Mouse (Mus musculus): ENCODE data around the gene Mccc2. TPM values are rescaled to one million over a fixed set of nuclear protein-coding genes. Genes with fewer than 3 reads are reported as not detected.
A peak's percentile ranks its signal among the peaks of the same experiment; 100 is the strongest.
"Not testable (repeated sequence)": the region's sequence is repeated elsewhere in the genome, so short reads cannot be mapped to it uniquely, and the experiment has no call there.

The Mccc2 gene
- 7.7 and 8.0 TPM in 2 replicates for polyA plus RNA-seq (2012; rRNA removed)

DNA sequence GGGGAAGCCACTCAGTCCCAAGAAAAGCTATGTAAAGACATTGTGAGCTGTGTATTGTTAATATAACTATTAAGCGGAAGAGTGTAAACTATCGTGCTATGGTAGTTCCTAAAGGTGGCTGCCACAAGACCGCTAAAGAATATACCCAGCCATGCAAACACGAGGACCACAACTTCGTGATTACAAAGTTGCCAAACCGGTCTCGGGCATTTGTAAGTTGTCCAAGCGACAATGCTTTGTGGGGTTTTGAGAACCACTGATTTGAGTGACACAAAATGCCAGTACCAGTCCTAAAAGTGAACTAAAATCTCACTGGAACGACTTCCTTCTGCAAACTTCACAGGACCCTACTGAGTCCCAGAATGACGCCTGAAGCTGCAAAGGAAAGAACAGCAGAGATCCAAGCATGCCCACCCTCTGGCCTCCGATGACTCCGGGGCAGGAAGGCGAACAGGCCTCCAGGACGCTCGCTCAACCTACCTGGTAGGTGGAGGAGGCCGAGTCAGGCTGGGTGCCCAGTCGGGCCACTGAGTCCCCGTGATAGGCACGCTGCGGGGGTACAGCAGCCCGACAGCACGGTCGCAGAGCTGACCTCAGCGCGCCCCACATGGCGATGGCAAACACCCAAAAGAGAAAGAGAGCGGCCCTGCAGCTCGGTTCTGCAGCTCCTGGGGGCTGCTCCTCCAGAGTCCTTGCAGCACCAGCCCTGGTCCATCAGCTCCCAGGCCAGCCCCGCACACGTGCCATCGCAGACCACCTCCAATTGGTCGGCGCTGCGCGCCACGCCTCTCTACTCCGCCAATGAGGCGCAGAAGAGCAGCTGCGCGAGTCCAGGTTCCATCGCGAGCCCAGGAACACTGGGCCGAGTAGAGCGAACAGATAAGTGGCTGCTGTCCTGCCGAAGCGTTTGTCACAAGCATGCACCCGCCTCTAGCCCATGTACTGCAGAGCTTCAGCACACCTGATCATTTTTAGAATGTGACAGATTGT lies at the start of gene Mccc2:
Gene Mccc2 (minus strand): TSS at position 734 of the 990 bp plus-strand sequence.
- H3K4me3 ChIP-seq (ENCODE audit: control insufficient read depth, insufficient read depth, low read length): peak within 1 kb of the TSS; percentile 58
- H3K36me3 ChIP-seq (ENCODE audit: control insufficient read depth, insufficient read depth, low read length): peaks cover 3% of the 10 kb centered on the region
- WGBS: 5% methylated on average over 47 of the region's 47 CpGs
- no peak within 1 kb of the TSS for H3K27ac ChIP-seq (ENCODE audit: control insufficient read depth, insufficient read depth, low read length)
- TF ChIP-seq CTCF (IDR thresholded peaks at IDR 0.05; ENCODE audit: borderline replicate concordance, control insufficient read depth, extremely low read depth, insufficient read depth, low read length, poor library complexity) (peak; percentile 47; the same call in 1 of the 2 replicates), POLR2A (IDR thresholded peaks at IDR 0.05; ENCODE audit: control insufficient read depth, extremely low read depth, insufficient read depth, low read length, poor library complexity) (no peak)
- no peaks in the 10 kb centered on the region for H3K4me1 ChIP-seq (replicated peaks; ENCODE audit: control insufficient read depth, insufficient read depth, low read length)
- H3K27me3 ChIP-seq (ENCODE audit: control insufficient read depth, insufficient read depth, low read length): no peaks in the 10 kb centered on the region
- DNase-seq: peak; percentile 62

DNA sequence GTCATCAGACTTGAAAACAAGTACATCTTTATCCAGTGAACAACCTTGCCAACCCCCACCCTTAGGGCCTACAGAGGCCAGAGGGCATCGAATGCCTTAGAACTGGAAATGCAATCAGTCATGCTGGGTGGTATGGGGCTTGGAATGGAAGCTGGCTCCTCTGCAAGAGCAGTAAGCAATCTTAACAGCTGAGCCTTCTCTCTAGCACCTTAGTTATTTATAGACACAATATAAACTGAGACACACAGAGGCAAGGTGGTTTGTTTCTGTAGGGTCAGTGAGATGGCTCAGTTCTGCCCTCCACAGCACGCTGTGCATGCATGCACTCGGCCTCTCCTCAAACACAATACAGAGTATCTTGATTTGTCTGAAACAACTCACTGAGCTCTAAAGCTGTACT lies 48.5 kb upstream of the Mccc2 start:
- H3K4me3 ChIP-seq (ENCODE audit: control insufficient read depth, insufficient read depth, low read length): no peak overlapping the region
- no peaks in the 10 kb centered on the region for H3K4me1 ChIP-seq (replicated peaks; ENCODE audit: control insufficient read depth, insufficient read depth, low read length)
- over 99% methylated on average over 3 of the region's 3 CpGs for WGBS
- no peak overlapping the region for H3K27ac ChIP-seq (ENCODE audit: control insufficient read depth, insufficient read depth, low read length)
- DNase-seq: no peak
- H3K27me3 ChIP-seq (ENCODE audit: control insufficient read depth, insufficient read depth, low read length): no peaks in the 10 kb centered on the region
- peaks cover 69% of the 10 kb centered on the region for H3K36me3 ChIP-seq (ENCODE audit: control insufficient read depth, insufficient read depth, low read length)
- TF ChIP-seq POLR2A (IDR thresholded peaks at IDR 0.05; ENCODE audit: control insufficient read depth, extremely low read depth, insufficient read depth, low read length, poor library complexity) (no peak), CTCF (IDR thresholded peaks at IDR 0.05; ENCODE audit: borderline replicate concordance, control insufficient read depth, extremely low read depth, insufficient read depth, low read length, poor library complexity) (no peak)

DNA sequence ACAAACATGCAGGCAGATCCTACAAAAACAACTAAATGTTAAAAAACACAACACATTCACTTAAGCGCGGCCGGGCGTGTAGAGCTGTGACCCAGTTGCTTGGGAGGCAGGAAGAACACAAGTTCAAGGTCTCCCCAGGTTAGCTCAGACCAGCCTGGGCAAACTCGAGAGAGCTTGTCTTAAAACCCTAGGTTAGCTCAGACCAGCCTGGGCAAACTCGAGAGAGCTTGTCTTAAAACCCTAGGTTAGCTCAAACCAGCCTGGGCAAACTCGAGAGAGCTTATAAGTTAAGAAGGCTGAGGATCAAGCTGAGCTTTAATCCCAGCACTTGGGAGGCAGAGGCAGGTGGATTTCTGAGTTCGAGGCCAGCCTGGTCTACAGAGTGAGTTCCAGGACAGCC lies 42.3 kb upstream of the Mccc2 start:
- H3K27ac ChIP-seq (ENCODE audit: control insufficient read depth, insufficient read depth, low read length); H3K27me3 ChIP-seq (ENCODE audit: control insufficient read depth, insufficient read depth, low read length); H3K4me1 ChIP-seq (replicated peaks; ENCODE audit: control insufficient read depth, insufficient read depth, low read length); H3K4me3 ChIP-seq (ENCODE audit: control insufficient read depth, insufficient read depth, low read length): not testable (repeated sequence)
- peak; percentile 2 for DNase-seq
- peaks cover 77% of the 10 kb centered on the region for H3K36me3 ChIP-seq (ENCODE audit: control insufficient read depth, insufficient read depth, low read length)
- WGBS: 98% methylated on average over 8 of the region's 8 CpGs

DNA sequence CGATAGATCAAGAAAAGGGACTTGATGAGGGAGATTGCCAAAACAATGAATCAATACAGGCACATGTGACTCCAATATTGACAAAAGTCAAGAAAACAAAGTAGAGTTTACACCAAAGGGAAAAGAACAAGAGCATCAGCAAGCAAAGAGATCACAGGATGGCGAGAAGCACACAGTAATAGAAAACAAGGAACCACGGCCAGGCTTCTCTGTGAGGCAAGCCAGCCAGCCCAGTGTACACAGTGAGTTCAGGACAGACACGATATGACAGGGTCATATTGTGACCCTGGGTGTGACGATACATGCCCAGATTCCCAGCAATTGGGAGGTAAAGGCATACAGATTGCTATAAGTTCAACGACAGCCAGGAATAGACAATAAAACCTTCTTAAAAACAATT lies 10.6 kb upstream of the Mccc2 start:
- Histone ChIP-seq H3K27me3 (ENCODE audit: control insufficient read depth, insufficient read depth, low read length) (no peaks in the 10 kb centered on the region), H3K36me3 (ENCODE audit: control insufficient read depth, insufficient read depth, low read length) (peaks cover 68% of the 10 kb centered on the region)

DNA sequence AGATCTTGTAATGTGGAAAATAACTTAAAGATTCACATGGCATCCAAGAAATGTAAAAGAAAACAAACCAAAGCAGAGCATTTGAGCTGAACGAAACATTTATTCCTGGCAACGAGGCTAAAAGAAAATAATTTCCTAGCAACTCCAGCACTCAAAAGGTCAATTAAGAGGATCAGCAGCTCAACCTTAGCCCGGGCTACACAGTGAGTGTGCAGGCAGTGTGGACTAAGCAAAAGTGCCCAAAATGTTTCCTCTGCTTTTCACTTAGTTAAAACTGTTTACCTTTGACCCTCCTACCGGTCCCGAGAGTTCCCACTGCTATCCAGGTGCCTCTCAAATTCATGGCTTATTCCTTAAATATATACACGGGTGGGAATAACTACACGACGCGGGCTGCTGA lies 1.5 kb upstream of the Mccc2 start:
- Histone ChIP-seq H3K27ac (ENCODE audit: control insufficient read depth, insufficient read depth, low read length) (no peak overlapping the region), H3K4me1 (replicated peaks; ENCODE audit: control insufficient read depth, insufficient read depth, low read length) (no peaks in the 10 kb centered on the region), H3K4me3 (ENCODE audit: control insufficient read depth, insufficient read depth, low read length) (no peak overlapping the region), H3K36me3 (ENCODE audit: control insufficient read depth, insufficient read depth, low read length) (peaks cover 10% of the 10 kb centered on the region), H3K27me3 (ENCODE audit: control insufficient read depth, insufficient read depth, low read length) (no peaks in the 10 kb centered on the region)
- TF ChIP-seq CTCF (IDR thresholded peaks at IDR 0.05; ENCODE audit: borderline replicate concordance, control insufficient read depth, extremely low read depth, insufficient read depth, low read length, poor library complexity) (no peak), POLR2A (IDR thresholded peaks at IDR 0.05; ENCODE audit: control insufficient read depth, extremely low read depth, insufficient read depth, low read length, poor library complexity) (no peak)
- 97% methylated on average over 9 of the region's 9 CpGs for WGBS
- DNase-seq: no peak

More for the DNA sequence above, 10.6 kb upstream of the Mccc2 start:
- Histone ChIP-seq H3K4me3 (ENCODE audit: control insufficient read depth, insufficient read depth, low read length) (no peak overlapping the region), H3K27ac (ENCODE audit: control insufficient read depth, insufficient read depth, low read length) (no peak overlapping the region), H3K4me1 (replicated peaks; ENCODE audit: control insufficient read depth, insufficient read depth, low read length) (no peaks in the 10 kb centered on the region)
- no peak for DNase-seq
- 98% methylated on average over 6 of the region's 6 CpGs for WGBS
- TF ChIP-seq POLR2A (IDR thresholded peaks at IDR 0.05; ENCODE audit: control insufficient read depth, extremely low read depth, insufficient read depth, low read length, poor library complexity): no peak

DNA sequence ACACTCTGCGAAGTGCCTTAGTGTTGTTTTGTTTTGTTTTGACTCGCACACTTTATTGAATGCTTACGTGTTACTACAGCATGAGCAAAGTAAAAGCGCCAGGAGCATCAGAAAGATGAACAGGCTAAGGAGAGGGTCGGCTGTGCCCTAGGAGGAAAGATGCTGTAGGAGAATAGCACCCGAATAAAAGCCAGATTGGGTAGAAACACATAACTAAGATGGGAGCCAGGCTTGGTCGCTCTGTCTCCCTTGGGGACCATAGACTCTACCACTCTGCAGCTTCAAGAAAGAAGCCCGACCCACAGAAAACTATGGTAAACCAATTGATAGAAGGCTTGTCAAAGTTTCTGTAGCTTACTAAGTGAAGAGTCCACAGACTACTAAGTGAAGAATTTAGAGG lies 498 bp upstream of the Mccc2 start:
- TF ChIP-seq POLR2A (IDR thresholded peaks at IDR 0.05; ENCODE audit: control insufficient read depth, extremely low read depth, insufficient read depth, low read length, poor library complexity) (no peak), CTCF (IDR thresholded peaks at IDR 0.05; ENCODE audit: borderline replicate concordance, control insufficient read depth, extremely low read depth, insufficient read depth, low read length, poor library complexity) (no peak)
- Histone ChIP-seq H3K27me3 (ENCODE audit: control insufficient read depth, insufficient read depth, low read length) (no peaks in the 10 kb centered on the region), H3K4me1 (replicated peaks; ENCODE audit: control insufficient read depth, insufficient read depth, low read length) (no peaks in the 10 kb centered on the region), H3K36me3 (ENCODE audit: control insufficient read depth, insufficient read depth, low read length) (peaks cover 7% of the 10 kb centered on the region), H3K4me3 (ENCODE audit: control insufficient read depth, insufficient read depth, low read length) (peak overlapping the region; percentile 58), H3K27ac (ENCODE audit: control insufficient read depth, insufficient read depth, low read length) (no peak overlapping the region)
- no peak for DNase-seq
- 11% methylated on average over 8 of the region's 8 CpGs for WGBS

Measured in thymus, adult 2 months (tissue).